Mouse (Mus musculus) 416B (cell line): Measurements from ENCODE around the gene Clint1.

Experiments used
- DNase-seq: peaks from one replicate; pipeline ENCODE4 v3.0.0; 2011; ENCODE audit warnings: low read depth

Gene Clint1

GRCm38 (mm10) chr11:45884029-45884428 lies 32.2 kb downstream of the Clint1 start:
- peak; percentile 80 for DNase-seq

- no peak for DNase-seq
Observed at GRCm38 (mm10) chr11:45885606-45886230, 33.9 kb downstream of the Clint1 start.

GRCm38 (mm10) chr11:45886596-45886995 lies 34.7 kb downstream of the Clint1 start:
- no peak for DNase-seq

DNA sequence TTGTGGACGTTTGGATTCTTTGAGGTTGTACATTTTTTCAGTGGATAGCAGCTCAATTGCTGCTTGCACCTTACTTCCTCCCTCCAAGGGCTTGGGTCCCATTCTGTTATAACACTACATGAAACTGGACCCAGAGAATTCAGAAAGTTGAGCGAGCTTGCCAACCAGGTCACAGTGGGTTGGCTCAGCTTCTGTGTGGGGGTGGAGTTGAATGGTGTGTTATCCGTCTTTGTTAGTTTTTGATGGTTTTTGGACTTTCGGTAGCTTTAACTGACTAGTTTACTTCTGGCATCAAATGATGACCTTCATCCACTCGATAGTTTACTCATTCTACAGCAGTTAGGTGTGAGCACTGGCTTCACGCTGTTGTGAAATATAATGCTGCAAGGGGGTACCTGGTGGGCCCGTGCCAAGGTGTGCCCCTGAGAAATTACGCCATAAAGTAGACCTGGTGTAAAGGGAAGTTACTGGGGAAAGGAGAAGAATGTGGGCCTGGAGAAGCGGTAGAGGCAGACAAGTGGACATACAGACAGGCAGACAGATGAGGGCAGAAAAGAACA lies 36.7 kb downstream of the Clint1 start:
- DNase-seq: no peak

DNA sequence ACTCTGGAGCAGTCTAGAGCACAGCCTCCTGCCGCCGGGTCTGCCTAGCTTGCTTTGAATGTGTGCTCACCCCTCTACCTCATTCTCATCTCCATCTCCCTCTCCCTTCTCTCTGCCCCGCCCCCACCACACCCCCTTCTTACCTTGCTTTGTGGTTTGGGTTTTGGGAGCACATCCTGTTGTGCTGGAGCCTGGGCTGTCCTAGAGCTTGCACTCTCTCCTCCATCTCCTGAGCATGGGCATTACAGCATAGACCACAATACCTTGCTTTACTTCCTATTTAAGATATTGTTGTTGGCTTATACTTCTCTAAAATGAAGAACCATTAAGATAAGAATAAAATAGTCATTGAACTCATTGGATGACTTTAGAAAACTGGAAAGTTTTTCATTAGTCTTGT lies 38.1 kb downstream of the Clint1 start:
- DNase-seq: peak; percentile 25

DNA sequence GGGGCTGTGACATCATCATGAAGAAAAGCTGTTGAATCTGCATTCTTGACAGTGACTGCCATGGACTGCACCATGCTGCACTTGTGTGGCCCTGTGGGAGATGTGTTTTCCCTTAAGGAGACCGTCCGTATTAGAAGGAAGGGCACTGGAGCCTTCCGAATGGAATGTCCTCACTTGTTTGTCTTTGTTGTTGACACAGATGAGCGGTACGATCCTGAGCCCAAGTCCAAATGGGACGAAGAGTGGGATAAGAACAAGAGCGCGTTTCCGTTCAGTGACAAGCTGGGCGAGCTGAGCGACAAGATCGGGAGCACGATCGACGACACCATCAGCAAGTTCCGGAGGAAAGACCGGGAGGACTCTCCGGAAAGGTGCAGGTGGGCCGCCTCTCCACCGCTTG lies 38.6 kb downstream of the Clint1 start:
- DNase-seq: no peak

- no peak for DNase-seq
Observed at GRCm38 (mm10) chr11:45892861-45893360, 41.1 kb downstream of the Clint1 start.

- DNase-seq: no peak
Observed at GRCm38 (mm10) chr11:45897392-45897791, 45.5 kb downstream of the Clint1 start.

DNA sequence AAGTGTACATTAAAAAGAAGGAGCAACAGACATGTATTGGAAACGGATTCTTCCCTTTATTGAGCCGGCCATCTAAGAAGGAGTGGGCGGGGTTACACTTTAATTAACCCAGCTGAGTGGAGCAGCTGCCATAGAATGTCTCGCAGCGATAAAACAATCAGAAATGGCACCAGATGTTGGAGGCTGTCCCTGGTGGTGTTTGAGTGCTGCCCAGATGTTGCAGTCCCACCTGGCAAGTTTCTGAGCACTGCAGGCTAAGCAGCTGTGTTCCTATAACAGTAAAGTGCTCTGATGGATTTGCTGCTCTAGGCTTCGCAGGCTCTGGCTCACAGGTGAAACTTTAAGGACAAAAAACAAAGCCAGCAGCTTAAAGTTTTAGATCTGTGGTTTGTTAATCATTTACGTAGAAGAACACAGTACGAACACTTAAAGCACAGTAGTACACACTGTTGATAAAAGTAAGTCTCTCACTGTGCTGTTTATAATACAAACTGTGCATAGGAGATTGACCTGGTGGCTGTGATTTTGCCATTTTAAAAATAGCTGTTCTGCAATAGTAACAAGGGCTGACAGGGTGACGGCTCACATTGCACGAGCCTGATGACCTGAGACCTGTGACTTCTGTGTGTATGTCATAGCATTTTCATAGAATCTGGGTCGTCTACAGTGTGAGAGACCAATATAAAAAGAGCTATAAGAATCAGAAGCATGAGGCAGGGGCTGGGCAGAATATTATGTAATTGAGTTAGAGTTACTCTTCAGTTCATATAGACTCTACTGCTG lies 48.6 kb downstream of the Clint1 start:
- no peak for DNase-seq

- no peak for DNase-seq
Observed at GRCm38 (mm10) chr11:45906109-45906786, 54.4 kb downstream of the Clint1 start.

DNA sequence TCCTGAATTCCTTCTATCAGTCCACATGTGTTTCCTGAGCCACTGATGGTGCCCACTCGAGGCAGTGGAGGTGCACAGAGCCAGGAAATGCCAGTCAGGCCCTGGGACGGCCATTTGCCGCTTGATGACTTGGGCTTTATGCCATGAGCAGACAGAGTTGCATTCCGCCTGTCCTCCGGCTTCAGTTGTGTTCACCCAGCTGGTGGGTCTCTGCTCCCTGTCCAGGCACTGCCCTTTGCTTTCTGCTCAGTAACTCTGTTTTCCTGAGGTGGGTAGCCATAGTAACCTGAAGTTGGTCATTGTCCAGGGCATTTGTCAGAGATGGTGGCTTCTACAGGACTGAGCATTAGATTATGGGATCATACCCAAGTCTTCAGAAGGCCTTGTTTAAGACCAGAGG lies 55.5 kb downstream of the Clint1 start:
- no peak for DNase-seq

- no peak for DNase-seq
Observed at GRCm38 (mm10) chr11:45908070-45908469, 56.2 kb downstream of the Clint1 start.

DNA sequence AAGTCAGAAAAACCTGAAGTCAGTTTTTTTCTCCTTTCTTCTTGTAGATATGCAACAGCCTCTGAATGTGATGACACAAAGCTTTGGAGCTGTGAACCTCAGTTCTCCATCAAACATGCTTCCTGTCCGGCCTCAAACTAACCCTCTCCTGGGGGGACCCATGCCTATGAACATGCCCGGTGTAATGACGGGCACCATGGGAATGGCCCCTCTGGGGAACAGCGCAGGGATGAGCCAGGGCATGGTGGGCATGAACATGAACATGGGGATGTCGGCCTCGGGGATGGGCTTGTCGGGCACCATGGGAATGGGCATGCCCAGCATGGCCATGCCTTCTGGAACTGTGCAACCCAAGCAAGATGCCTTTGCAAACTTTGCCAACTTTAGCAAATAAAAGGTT lies 57.0 kb downstream of the Clint1 start:
- DNase-seq: no peak

DNA sequence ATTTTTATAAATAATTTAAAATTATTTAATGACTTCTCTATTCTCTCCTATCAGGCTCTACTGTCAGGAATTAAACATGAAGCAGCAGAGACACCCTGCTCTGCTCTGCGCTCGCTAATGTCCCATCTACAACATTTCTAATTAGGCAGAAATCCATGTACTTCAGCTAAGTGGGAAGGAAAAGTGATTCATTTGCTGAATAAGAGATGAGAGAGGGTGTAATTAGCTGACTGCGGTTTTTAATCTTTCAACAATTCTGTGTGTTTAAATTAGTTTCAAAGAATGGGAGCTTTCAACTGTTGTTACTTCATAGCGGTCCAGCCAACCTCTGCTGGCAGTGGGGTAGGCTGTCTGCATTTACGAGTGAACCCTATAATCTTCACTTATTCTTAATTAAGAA lies 58.9 kb downstream of the Clint1 start:
- DNase-seq: no peak

GRCm38 (mm10) chr11:45916196-45916595 lies 64.3 kb downstream of the Clint1 start:
- DNase-seq: no peak

GRCm38 (mm10) chr11:45918018-45918417 lies 66.2 kb downstream of the Clint1 start:
- DNase-seq: no peak

GRCm38 (mm10) chr11:45918836-45919235 lies 67.0 kb downstream of the Clint1 start:
- no peak for DNase-seq

DNA sequence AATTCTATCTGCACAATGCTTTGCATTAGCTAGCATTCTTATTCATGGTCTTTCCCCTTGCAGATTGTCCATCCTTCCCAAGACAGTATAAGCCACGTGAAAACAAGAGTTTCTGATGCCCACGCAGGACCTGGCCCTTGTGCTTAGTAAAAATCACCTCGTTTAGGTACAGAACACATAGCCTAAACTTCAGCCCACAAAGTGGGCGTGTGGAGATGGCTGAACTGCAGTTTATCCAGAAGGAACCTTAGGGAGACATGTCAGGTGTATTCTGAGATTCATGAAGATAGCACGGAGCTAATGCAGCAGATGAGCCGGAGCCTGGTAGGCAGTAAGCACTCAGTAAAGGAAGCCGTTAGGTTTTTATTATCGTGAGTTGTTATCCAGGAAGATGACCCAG lies 69.2 kb downstream of the Clint1 start:
- DNase-seq: no peak

GRCm38 (mm10) chr11:45921480-45921898 lies 69.6 kb downstream of the Clint1 start:
- DNase-seq: no peak

DNA sequence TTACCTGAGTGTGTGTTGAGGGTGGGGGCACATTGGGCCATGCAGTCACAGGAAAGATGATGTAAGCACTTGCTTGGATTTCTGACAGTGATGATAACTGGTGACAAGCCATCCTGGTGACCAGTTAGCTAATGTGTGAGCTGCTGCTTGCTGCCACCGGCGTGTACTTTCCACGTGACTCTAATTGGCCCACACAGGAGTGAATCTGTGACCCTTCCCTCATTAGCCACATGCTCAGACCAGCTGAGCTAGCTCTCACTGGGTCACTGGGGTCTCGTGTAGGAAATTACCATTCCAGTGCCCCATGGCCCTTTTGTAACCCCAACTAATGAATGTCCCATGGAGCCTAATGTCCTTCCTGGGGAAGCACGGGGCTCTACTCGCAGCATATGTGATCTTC lies 73.6 kb downstream of the Clint1 start:
- DNase-seq: no peak

DNA sequence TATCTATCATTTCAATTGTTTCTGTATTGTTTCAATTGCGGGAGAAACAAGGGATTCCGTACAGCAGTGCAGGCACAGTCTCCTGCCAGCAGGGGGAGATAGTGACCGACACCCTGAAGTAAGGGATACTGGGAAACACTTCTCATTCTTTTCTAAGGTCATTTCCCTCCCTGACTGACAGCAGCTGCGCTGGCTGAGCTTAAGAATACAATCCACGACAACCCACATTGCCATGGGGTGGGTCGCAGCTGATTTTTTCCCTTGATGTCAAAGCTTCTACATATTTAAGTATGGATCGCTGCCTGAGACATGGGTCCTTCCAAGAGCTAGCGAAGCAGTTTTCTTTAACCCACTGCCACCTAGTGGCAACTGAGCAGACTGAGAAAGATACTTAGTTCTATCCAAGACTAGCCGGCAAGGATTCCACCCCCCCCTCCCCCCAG lies 74.8 kb downstream of the Clint1 start:
- peak; percentile 91 for DNase-seq

DNA sequence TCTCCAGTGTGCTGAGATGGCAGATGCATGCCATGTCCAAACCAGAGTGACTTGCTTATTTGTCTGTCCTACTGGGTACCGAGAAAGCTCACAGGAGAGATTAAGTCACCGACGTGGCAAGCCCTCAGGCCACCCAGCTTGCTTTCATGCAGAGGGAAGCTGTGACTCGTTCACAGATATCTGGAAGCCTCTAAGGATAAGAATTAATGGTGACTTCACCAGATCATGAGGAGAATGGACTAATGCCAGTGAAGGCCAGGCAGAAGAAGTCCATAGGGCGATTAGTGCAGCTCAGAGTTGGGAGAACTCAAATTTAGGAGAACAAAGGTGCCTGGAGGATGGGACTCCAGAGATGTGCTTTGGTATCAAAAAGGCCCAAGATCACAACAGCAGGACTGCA lies 75.6 kb downstream of the Clint1 start:
- no peak for DNase-seq

GRCm38 (mm10) chr11:45929541-45929940 lies 77.7 kb downstream of the Clint1 start:
- DNase-seq: no peak
